Mouse (Mus musculus): Measurements from ENCODE around the gene Btbd16. TPM values are rescaled to one million over a fixed set of nuclear protein-coding genes. Genes with fewer than 3 reads are reported as not detected.

The Btbd16 gene
- polyA plus RNA-seq, 1 experiment from 2014 or later = not detected

DNA sequence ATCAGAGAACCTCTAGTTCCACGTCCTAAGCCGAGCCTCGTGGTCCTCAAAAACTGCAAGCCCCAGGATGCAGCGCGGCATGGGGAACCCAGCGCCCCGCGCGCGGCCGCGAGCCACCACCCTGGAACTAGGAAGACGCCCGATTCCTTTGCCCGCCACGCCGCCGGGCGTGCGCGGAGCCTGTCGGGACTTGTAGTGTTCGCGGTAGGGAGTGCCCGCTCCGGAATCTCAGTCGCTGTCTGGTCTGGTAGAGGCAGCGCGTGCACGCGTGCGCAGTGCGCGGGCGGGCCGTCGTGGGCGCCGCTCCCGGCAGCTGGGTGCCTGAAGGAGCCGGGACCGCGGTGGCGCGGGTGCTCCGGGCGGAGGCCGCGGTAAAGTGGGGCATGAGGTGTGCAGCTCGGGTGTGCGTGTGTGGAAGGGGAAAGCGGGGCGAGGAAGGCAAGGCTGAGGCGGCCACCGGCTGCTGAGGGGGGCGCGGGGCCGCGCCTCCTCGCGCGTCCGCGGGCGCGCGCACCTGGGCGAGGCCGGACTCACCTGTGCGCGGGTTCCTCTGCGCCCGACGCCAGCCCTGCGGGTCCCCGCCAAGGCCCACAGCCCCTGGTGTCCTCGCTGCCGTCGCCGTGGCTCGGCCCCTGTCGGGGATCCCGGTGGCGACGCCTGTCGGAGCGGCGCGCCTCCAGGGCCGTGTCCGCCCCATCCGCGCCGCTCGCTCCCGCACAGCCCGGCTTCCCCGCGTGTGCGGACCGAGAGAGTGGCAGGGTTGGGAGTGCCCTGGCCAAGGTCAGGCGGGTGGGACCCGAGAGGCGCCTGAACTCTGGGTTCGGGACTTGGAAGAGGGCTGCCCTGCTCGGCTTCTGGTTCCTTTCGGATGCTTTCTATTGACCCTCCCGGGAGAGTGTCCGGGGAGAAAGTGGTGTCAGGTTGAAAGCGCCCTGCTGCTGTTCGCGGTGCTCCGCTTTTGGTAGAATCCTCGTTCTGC lies 92.0 kb downstream of the Btbd16 start, which contains the start of gene Plekha1:
TSS of gene Plekha1 (plus strand) at position 144 of the 979 bp plus-strand sequence.
- H3K4me1 ChIP-seq (ENCODE audit: insufficient read depth, low read length) = peaks cover 23% of the 10 kb centered on the region
- no peaks in the 10 kb centered on the region for H3K36me3 ChIP-seq (ENCODE audit: insufficient read depth, low read length)
- H3K4me3 ChIP-seq (ENCODE audit: low read length) = peak within 1 kb of the TSS; percentile 70
- under 1% methylated on average over 111 of the region's 114 CpGs for WGBS
- H3K4me2 ChIP-seq (replicated peaks; ENCODE audit: low read depth, low read length) = peak within 1 kb of the TSS; percentile 62
- peak within 1 kb of the TSS; percentile 65 for H3K27ac ChIP-seq (ENCODE audit: low read length)
- H3K9ac ChIP-seq (replicated peaks; ENCODE audit: low read length) = peak within 1 kb of the TSS; percentile 81
- no peaks in the 10 kb centered on the region for H3K27me3 ChIP-seq (ENCODE audit: insufficient read depth, low read length)
- peak; percentile 99 for ATAC-seq (ENCODE audit: low FRiP score, low TSS enrichment)
- no peaks in the 10 kb centered on the region for H3K9me3 ChIP-seq (ENCODE audit: low read length)

DNA sequence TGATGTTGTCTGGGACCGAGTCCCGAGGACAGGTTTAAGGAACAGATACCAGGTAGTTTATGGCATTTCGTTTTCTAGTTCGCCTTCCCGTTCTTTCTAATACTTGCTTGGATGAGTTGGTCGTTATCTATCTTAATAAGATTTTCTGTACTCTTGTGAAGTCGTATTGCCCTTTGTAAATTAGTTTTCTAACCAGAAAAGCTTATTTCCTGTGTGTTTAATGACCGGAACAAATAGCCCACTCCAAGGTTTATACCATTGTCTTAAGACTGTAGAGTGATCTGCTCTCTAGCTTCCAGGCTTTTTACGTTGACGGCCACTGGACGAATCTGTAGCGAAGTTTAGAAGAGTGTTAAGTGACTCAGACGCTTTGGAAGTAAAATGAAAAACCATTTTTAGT lies 92.8 kb downstream of the Btbd16 start:
- H3K4me1 ChIP-seq (ENCODE audit: insufficient read depth, low read length) = peaks cover 22% of the 10 kb centered on the region
- H3K36me3 ChIP-seq (ENCODE audit: insufficient read depth, low read length) = no peaks in the 10 kb centered on the region
- no peak for ATAC-seq (ENCODE audit: low FRiP score, low TSS enrichment)
- H3K9me3 ChIP-seq (ENCODE audit: low read length) = no peaks in the 10 kb centered on the region
- WGBS = under 1% methylated on average over 13 of the region's 13 CpGs
- peak overlapping the region; percentile 65 for H3K27ac ChIP-seq (ENCODE audit: low read length)
- H3K9ac ChIP-seq (replicated peaks; ENCODE audit: low read length) = peak overlapping the region; percentile 81
- H3K27me3 ChIP-seq (ENCODE audit: insufficient read depth, low read length) = no peaks in the 10 kb centered on the region
- H3K4me3 ChIP-seq (ENCODE audit: low read length) = peak overlapping the region; percentile 70
- peak overlapping the region; percentile 62 for H3K4me2 ChIP-seq (replicated peaks; ENCODE audit: low read depth, low read length)

DNA sequence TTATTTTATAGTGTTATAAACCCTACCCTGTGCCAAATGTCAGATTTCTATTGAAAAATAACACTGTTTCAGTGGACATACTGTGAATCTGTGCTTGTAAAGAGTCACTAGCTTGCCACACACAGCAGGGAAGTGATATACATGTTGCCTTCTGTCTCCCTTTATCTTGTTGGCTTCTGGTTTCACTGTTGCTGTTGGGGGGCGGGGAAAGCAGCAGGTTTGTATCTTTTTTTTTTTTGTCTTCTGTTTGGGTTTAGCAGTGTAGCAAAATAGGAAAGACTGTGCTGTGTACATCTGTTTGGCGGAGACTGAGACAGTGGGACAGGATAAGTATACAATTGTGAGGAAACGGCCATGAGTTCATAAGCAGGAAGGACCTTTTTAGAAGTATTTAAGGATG lies 93.4 kb downstream of the Btbd16 start:
- H3K36me3 ChIP-seq (ENCODE audit: insufficient read depth, low read length) = no peaks in the 10 kb centered on the region
- no peaks in the 10 kb centered on the region for H3K27me3 ChIP-seq (ENCODE audit: insufficient read depth, low read length)
- peak overlapping the region; percentile 62 for H3K4me2 ChIP-seq (replicated peaks; ENCODE audit: low read depth, low read length)
- ATAC-seq (ENCODE audit: low FRiP score, low TSS enrichment) = no peak
- peak overlapping the region; percentile 30 for H3K4me3 ChIP-seq (ENCODE audit: low read length)
- no peaks in the 10 kb centered on the region for H3K9me3 ChIP-seq (ENCODE audit: low read length)
- no peak overlapping the region; the same call in 1 of the 2 replicates for H3K9ac ChIP-seq (replicated peaks; ENCODE audit: low read length)
- peak overlapping the region; percentile 5; the same call in 1 of the 2 replicates for H3K27ac ChIP-seq (ENCODE audit: low read length)
- WGBS = 56% methylated on average over 3 of the region's 3 CpGs
- peaks cover 22% of the 10 kb centered on the region for H3K4me1 ChIP-seq (ENCODE audit: insufficient read depth, low read length)

Other genes starting within 250 kb of the Btbd16 start
- gene Nsmce4a, start 201.0 kb upstream of the Btbd16 start, polyA plus RNA-seq (2015; fragmentation: Nextera tagmentation; extraction: Ambion mirVana) = 155 and 159 TPM in 2 replicates
- gene Tacc2, start 196.6 kb upstream of the Btbd16 start, polyA plus RNA-seq (2015; fragmentation: Nextera tagmentation; extraction: Ambion mirVana) = 31.3 and 40.0 TPM in 2 replicates
- 91.6 and 101 TPM in 2 replicates for gene Plekha1, start 91.7 kb downstream of the Btbd16 start, polyA plus RNA-seq (2015; fragmentation: Nextera tagmentation; extraction: Ambion mirVana)
- 8.3 and 13.4 TPM in 2 replicates for gene Htra1, start 162.0 kb downstream of the Btbd16 start, polyA plus RNA-seq (2015; fragmentation: Nextera tagmentation; extraction: Ambion mirVana)